Mouse (Mus musculus): Measurements from ENCODE around the gene Ganab.

- no peak for TF ChIP-seq CTCF (IDR thresholded peaks at IDR 0.05; ENCODE audit: low read depth)
- TF ChIP-seq EP300 (IDR thresholded peaks at IDR 0.05; ENCODE audit: low read depth): no peak
These were observed 21.1 kb downstream of the Ganab start for GRCm38 (mm10) chr19:8919000-8919399.
